Mouse (Mus musculus) small intestine, adult 2 months (tissue): Measurements from ENCODE around the gene Rasgef1b. TPM values are rescaled to one million over a fixed set of nuclear protein-coding genes. Genes with fewer than 3 reads are reported as not detected.

Experiments
- H3K27ac ChIP-seq: fragments of 200-500 bp; 2 replicates; pipeline ENCODE4 v1.5.1; 2012; ENCODE audit warnings: low read depth, low read length, control low read depth, inconsistent platforms; ENCODE audit not compliant: insufficient read depth
- H3K27me3 ChIP-seq: fragments of 200-500 bp; 2 replicates; pipeline ENCODE4 v1.6.1; 2012; ENCODE audit warnings: mild to moderate bottlenecking, moderate library complexity, low read length, inconsistent platforms; ENCODE audit not compliant: control insufficient read depth, insufficient read depth
- H3K36me3 ChIP-seq: fragments of 200-500 bp; 2 replicates; pipeline ENCODE4 v1.6.1; 2012; ENCODE audit warnings: mild to moderate bottlenecking, low read length, control low read depth, inconsistent platforms; ENCODE audit not compliant: control insufficient read depth, insufficient read depth
- H3K4me1 ChIP-seq: fragments of 200-500 bp; 2 replicates; pipeline ENCODE4 v1.6.1; 2012; ENCODE audit warnings: low read length, inconsistent platforms, mixed read lengths; ENCODE audit not compliant: control insufficient read depth, insufficient read depth, insufficient read length
- H3K4me3 ChIP-seq: fragments of 200-500 bp; 2 replicates; pipeline ENCODE4 v1.5.1; 2012; ENCODE audit warnings: low read depth, mild to moderate bottlenecking, control low read depth, inconsistent platforms, low read length, moderate library complexity
- CTCF ChIP-seq: fragments of 200-500 bp; IDR thresholded peaks from 2 replicates; pipeline ENCODE4 v1.5.1; 2012; ENCODE audit warnings: low read depth, mild to moderate bottlenecking, control low read depth, inconsistent platforms, low read length, moderate library complexity, mixed read lengths; ENCODE audit not compliant: insufficient replicate concordance, insufficient read length; ENCODE audit errors: extremely low read depth
- POLR2A ChIP-seq: fragments of 200-500 bp; IDR thresholded peaks from 2 replicates; pipeline ENCODE4 v1.6.1; 2012; ENCODE audit warnings: low read depth, mild to moderate bottlenecking, control low read depth, inconsistent platforms, low read length, moderate library complexity
- WGBS: fragments of 180-500 bp; shearing (Covaris S2); methylation state at CpG from one replicate; pipeline ENCODE4 v1.1.7; 2018; 5-methylcytosine and 5-hydroxymethylcytosine counted together
- polyA plus RNA-seq: library from polyadenylated mRNA; depleted of rRNA; stranded (reverse); fragments of >200 nt; gene quantifications from 2 replicates; pipeline ENCODE4 v1.2.3, GENCODE M21; 2012

The Rasgef1b gene
- polyA plus RNA-seq, 1 experiment = 16.2 TPM

- Histone ChIP-seq H3K4me3 (no peak overlapping the region), H3K4me1 (no peaks in the 10 kb centered on the region), H3K27ac (no peak overlapping the region), H3K27me3 (no peaks in the 10 kb centered on the region), H3K36me3 (no peaks in the 10 kb centered on the region)
- TF ChIP-seq POLR2A (no peak), CTCF (no peak)
- 78% methylated on average over 4 of the region's 4 CpGs for WGBS
These were observed 277.9 kb downstream of the Rasgef1b start for GRCm38 (mm10) chr5:99450994-99451393.

GRCm38 (mm10) chr5:99450463-99450862, 278.4 kb downstream of the Rasgef1b start:
- Histone ChIP-seq H3K4me3 (no peak overlapping the region), H3K27ac (no peak overlapping the region), H3K4me1 (no peaks in the 10 kb centered on the region), H3K27me3 (no peaks in the 10 kb centered on the region), H3K36me3 (no peaks in the 10 kb centered on the region)
- WGBS = 65% methylated on average over 3 of the region's 3 CpGs
- TF ChIP-seq CTCF = no peak
- no peak for TF ChIP-seq POLR2A

- no peak overlapping the region for H3K4me3 ChIP-seq
- no peaks in the 10 kb centered on the region for H3K27me3 ChIP-seq
- 88% methylated on average over 6 of the region's 6 CpGs for WGBS
- no peaks in the 10 kb centered on the region for H3K4me1 ChIP-seq
- no peak overlapping the region for H3K27ac ChIP-seq
- TF ChIP-seq POLR2A = no peak
- no peak for TF ChIP-seq CTCF
- H3K36me3 ChIP-seq = no peaks in the 10 kb centered on the region
These were observed 281.4 kb downstream of the Rasgef1b start for GRCm38 (mm10) chr5:99447481-99447880.

GRCm38 (mm10) chr5:99445242-99445641, 283.6 kb downstream of the Rasgef1b start:
- WGBS = 75% methylated on average over 5 of the region's 5 CpGs
- Histone ChIP-seq H3K27me3 (no peaks in the 10 kb centered on the region), H3K4me3 (no peak overlapping the region), H3K4me1 (no peaks in the 10 kb centered on the region), H3K36me3 (no peaks in the 10 kb centered on the region), H3K27ac (no peak overlapping the region)
- TF ChIP-seq POLR2A (no peak), CTCF (no peak)

GRCm38 (mm10) chr5:99444777-99445176, 284.1 kb downstream of the Rasgef1b start:
- TF ChIP-seq POLR2A (no peak), CTCF (no peak)
- no peak overlapping the region for H3K4me3 ChIP-seq
- 70% methylated on average over 7 of the region's 7 CpGs for WGBS

GRCm38 (mm10) chr5:99440109-99440508, 288.8 kb downstream of the Rasgef1b start:
- no peaks in the 10 kb centered on the region for H3K27me3 ChIP-seq
- WGBS = 80% methylated on average over 6 of the region's 6 CpGs
- TF ChIP-seq POLR2A = no peak
- TF ChIP-seq CTCF = no peak
- no peak overlapping the region for H3K27ac ChIP-seq
- no peaks in the 10 kb centered on the region for H3K36me3 ChIP-seq
- H3K4me3 ChIP-seq = no peak overlapping the region
- H3K4me1 ChIP-seq = no peaks in the 10 kb centered on the region

More at GRCm38 (mm10) chr5:99444777-99445176, 284.1 kb downstream of the Rasgef1b start:
- Histone ChIP-seq H3K27ac (no peak overlapping the region), H3K27me3 (no peaks in the 10 kb centered on the region), H3K4me1 (no peaks in the 10 kb centered on the region), H3K36me3 (no peaks in the 10 kb centered on the region)

GRCm38 (mm10) chr5:99438526-99438925, 290.3 kb downstream of the Rasgef1b start:
- 84% methylated on average over 1 of the region's 1 CpGs for WGBS
- Histone ChIP-seq H3K27ac (no peak overlapping the region), H3K36me3 (no peaks in the 10 kb centered on the region), H3K27me3 (no peaks in the 10 kb centered on the region), H3K4me3 (no peak overlapping the region), H3K4me1 (no peaks in the 10 kb centered on the region)
- no peak for TF ChIP-seq CTCF
- no peak for TF ChIP-seq POLR2A
